Mouse (Mus musculus) midbrain, embryonic 16.5 days (tissue): ENCODE data around the gene Tmem219. TPM values are rescaled to one million over a fixed set of nuclear protein-coding genes. Genes with fewer than 3 reads are reported as not detected.

Experiments
- ATAC-seq: fragments of 200-750 bp; cut with Nextera tagmentation; 2 replicates; pipeline ENCODE4 v1.8.0; 2017; ENCODE audit warnings: moderate TSS enrichment
- H3K27ac ChIP-seq: fragments of 300-500 bp; sonication (generic); 2 replicates; pipeline ENCODE4 v1.5.1; 2014; ENCODE audit warnings: mild to moderate bottlenecking, low read length, mixed read lengths
- H3K27me3 ChIP-seq: fragments of 300-500 bp; sonication (generic); 2 replicates; pipeline ENCODE4 v1.6.1; 2014; ENCODE audit warnings: low read depth, low read length, mixed read lengths; ENCODE audit not compliant: control insufficient read depth, insufficient read depth
- H3K36me3 ChIP-seq: fragments of 300-500 bp; sonication (generic); 2 replicates; pipeline ENCODE4 v1.6.1; 2014; ENCODE audit warnings: mild to moderate bottlenecking, low read length, moderate library complexity, mixed read lengths; ENCODE audit not compliant: control insufficient read depth, insufficient read depth
- H3K4me1 ChIP-seq: fragments of 300-500 bp; sonication (generic); 2 replicates; pipeline ENCODE4 v1.6.1; 2014; ENCODE audit warnings: mild to moderate bottlenecking, low read length, mixed read lengths; ENCODE audit not compliant: control insufficient read depth, insufficient read depth
- H3K4me2 ChIP-seq: fragments of 300-500 bp; sonication (generic); 2 replicates; pipeline ENCODE4 v1.6.1; 2014; ENCODE audit warnings: mild to moderate bottlenecking, low read length, mixed read lengths
- H3K4me3 ChIP-seq: fragments of 300-500 bp; sonication (generic); 2 replicates; pipeline ENCODE4 v1.5.1; 2014; ENCODE audit warnings: low read depth, mild to moderate bottlenecking, low read length, moderate library complexity, mixed read lengths
- H3K9ac ChIP-seq: fragments of 300-500 bp; sonication (generic); 2 replicates; pipeline ENCODE4 v1.6.1; 2014; ENCODE audit warnings: low read depth, low read length, mixed read lengths
- H3K9me3 ChIP-seq: fragments of 300-500 bp; sonication (generic); replicated peaks from 2 replicates; pipeline ENCODE4 v1.6.1; 2014; ENCODE audit warnings: mild to moderate bottlenecking, low read length, mixed read lengths; ENCODE audit not compliant: control insufficient read depth, poor library complexity, severe bottlenecking
- WGBS: fragments of 180-500 bp; shearing (Covaris S2); extraction: QIAGEN DNeasy Blood & Tissue Kit; methylation state at CpG from one replicate; pipeline ENCODE4 v1.1.7; 2014; 5-methylcytosine and 5-hydroxymethylcytosine counted together
- polyA plus RNA-seq: library from polyadenylated mRNA; unstranded; fragments of >200 nt; fragmentation: Nextera tagmentation; extraction: Ambion mirVana; gene quantifications from 2 replicates; pipeline ENCODE4 v1.2.1, GENCODE M21; 2015

Gene Tmem219
- polyA plus RNA-seq, 1 experiment from 2014 or later = 34.0 TPM

GRCm38 (mm10) chr7:126847421-126848398, 75.0 kb downstream of the Tmem219 start:
- peaks cover 16% of the 10 kb centered on the region for H3K4me1 ChIP-seq
- no peaks in the 10 kb centered on the region for H3K9me3 ChIP-seq
- peak overlapping the region; percentile 84 for H3K9ac ChIP-seq
- peak overlapping the region; percentile 72 for H3K4me3 ChIP-seq
- peak overlapping the region; percentile 47 for H3K27ac ChIP-seq
- WGBS = under 1% methylated on average over 46 of the region's 74 CpGs
- peaks cover 5% of the 10 kb centered on the region; the same call in 1 of the 2 replicates for H3K27me3 ChIP-seq
- H3K4me2 ChIP-seq = peak overlapping the region; percentile 99
- peak; percentile 55 for ATAC-seq
- peaks cover 4% of the 10 kb centered on the region for H3K36me3 ChIP-seq

DNA sequence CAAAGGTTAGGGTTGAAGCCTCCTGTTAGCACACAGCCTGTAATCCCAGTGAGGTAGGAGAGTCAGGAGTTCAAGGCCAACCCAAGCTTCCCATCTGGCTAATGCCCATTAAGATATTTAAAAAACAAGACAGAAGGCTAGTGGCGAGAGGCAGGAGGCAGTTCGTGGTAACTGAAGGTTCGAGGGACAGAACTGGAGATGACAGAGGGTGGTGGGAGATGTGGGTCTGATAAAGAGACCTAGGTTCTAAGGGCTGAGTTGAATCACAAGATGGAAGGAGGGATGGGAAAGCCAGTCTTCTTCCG, 75.6 kb downstream of the Tmem219 start, which contains the start of gene Doc2a:
Gene Doc2a, plus strand, starts transcription at position 301 of the 305 bp plus-strand sequence.
- 15% methylated on average over 4 of the region's 4 CpGs for WGBS
- Histone ChIP-seq H3K4me2 (peak within 1 kb of the TSS; percentile 99), H3K27me3 (peaks cover 5% of the 10 kb centered on the region; the same call in 1 of the 2 replicates), H3K9ac (peak within 1 kb of the TSS; percentile 84), H3K9me3 (no peaks in the 10 kb centered on the region), H3K4me1 (peaks cover 16% of the 10 kb centered on the region), H3K36me3 (no peaks in the 10 kb centered on the region; the same call in 1 of the 2 replicates), H3K4me3 (peak within 1 kb of the TSS; percentile 72), H3K27ac (peak within 1 kb of the TSS; percentile 47)
- no peak for ATAC-seq

GRCm38 (mm10) chr7:126845516-126845915, 77.2 kb downstream of the Tmem219 start:
- WGBS = 63% methylated on average over 2 of the region's 2 CpGs
- H3K4me1 ChIP-seq = peaks cover 16% of the 10 kb centered on the region
- H3K9me3 ChIP-seq = no peaks in the 10 kb centered on the region
- no peaks in the 10 kb centered on the region for H3K36me3 ChIP-seq
- no peak for ATAC-seq
- H3K4me3 ChIP-seq = no peak overlapping the region
- H3K27me3 ChIP-seq = peaks cover 5% of the 10 kb centered on the region; the same call in 1 of the 2 replicates
- no peak overlapping the region for H3K4me2 ChIP-seq
- no peak overlapping the region for H3K9ac ChIP-seq
- no peak overlapping the region for H3K27ac ChIP-seq

DNA sequence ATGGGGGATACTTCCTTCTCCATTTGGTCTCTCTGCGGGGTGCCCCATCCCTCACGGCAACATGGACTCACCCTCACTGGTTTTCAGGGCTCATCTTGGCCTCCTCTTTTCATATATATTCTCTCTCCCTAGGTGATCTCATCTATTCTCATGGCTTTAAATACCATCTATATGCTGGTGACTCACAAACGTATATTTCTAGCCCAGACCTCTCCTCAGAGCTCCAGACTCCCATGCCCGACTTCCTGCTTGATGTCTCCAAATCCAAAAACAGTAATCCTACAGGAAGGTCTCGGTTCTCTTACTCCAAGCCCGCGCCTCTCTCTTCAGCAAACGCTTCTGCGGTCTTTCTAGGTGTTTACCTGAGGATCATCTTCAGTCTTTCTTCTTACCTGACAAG, 79.4 kb downstream of the Tmem219 start:
- H3K27me3 ChIP-seq = no peaks in the 10 kb centered on the region
- no peak for ATAC-seq
- no peak overlapping the region for H3K4me3 ChIP-seq
- H3K36me3 ChIP-seq = no peaks in the 10 kb centered on the region
- no peak overlapping the region for H3K4me2 ChIP-seq
- no peak overlapping the region for H3K27ac ChIP-seq
- no peak overlapping the region for H3K9ac ChIP-seq
- peaks cover 4% of the 10 kb centered on the region; the same call in 1 of the 2 replicates for H3K4me1 ChIP-seq
- WGBS = 82% methylated on average over 9 of the region's 9 CpGs
- H3K9me3 ChIP-seq = no peaks in the 10 kb centered on the region

Other genes with a start within 250 kb of the Tmem219 start
- gene Sult1a1, start 246.5 kb downstream of the Tmem219 start, polyA plus RNA-seq = 7.6 and 8.5 TPM in 2 replicates
- 113 and 120 TPM in 2 replicates for gene Bola2, start 227.5 kb downstream of the Tmem219 start, polyA plus RNA-seq
- gene Slx1b, start 227.1 kb downstream of the Tmem219 start, polyA plus RNA-seq = 16.8 and 17.3 TPM in 2 replicates
- 114 and 122 TPM in 2 replicates for gene Coro1a, start 215.1 kb downstream of the Tmem219 start, polyA plus RNA-seq
- 111 and 112 TPM in 2 replicates for gene Mapk3, start 163.3 kb downstream of the Tmem219 start, polyA plus RNA-seq
- 0.95 and 1.5 TPM in 2 replicates for gene Gdpd3, start 156.6 kb downstream of the Tmem219 start, polyA plus RNA-seq
- 162 and 191 TPM in 2 replicates for gene Ypel3, start 146.0 kb downstream of the Tmem219 start, polyA plus RNA-seq
- gene Tbx6, start 141.4 kb downstream of the Tmem219 start, polyA plus RNA-seq = 0.51 and 0.64 TPM in 2 replicates
- 155 and 182 TPM in 2 replicates for gene Ppp4c, start 130.4 kb downstream of the Tmem219 start, polyA plus RNA-seq
- 55.0 and 61.1 TPM in 2 replicates for gene Fam57b, start 125.2 kb downstream of the Tmem219 start, polyA plus RNA-seq
- not detected in 2 replicates for gene 4930451I11Rik, start 91.3 kb downstream of the Tmem219 start, polyA plus RNA-seq
- gene Doc2a, start 75.5 kb downstream of the Tmem219 start, polyA plus RNA-seq = 24.2 and 35.8 TPM in 2 replicates
- 19.8 and 20.0 TPM in 2 replicates for gene Hirip3, start 60.9 kb downstream of the Tmem219 start, polyA plus RNA-seq
- 94.6 and 98.3 TPM in 2 replicates for gene Ino80e, start 60.5 kb downstream of the Tmem219 start, polyA plus RNA-seq
- 64.8 and 66.7 TPM in 2 replicates for gene Taok2, start 38.2 kb downstream of the Tmem219 start, polyA plus RNA-seq
- 135 and 140 TPM in 2 replicates for gene Kctd13, start 6.0 kb upstream of the Tmem219 start, polyA plus RNA-seq
- 10.4 TPM in 2 replicates for gene Asphd1, start 26.7 kb upstream of the Tmem219 start, polyA plus RNA-seq
- gene Sez6l2, start 27.6 kb upstream of the Tmem219 start, polyA plus RNA-seq = 44.6 and 50.2 TPM in 2 replicates
- gene Cdipt, start 53.0 kb upstream of the Tmem219 start, polyA plus RNA-seq = 132 and 141 TPM in 2 replicates
- gene Cdiptos, start 53.2 kb upstream of the Tmem219 start, polyA plus RNA-seq = 0.69 and 0.96 TPM in 2 replicates
- 2.9 and 3.2 TPM in 2 replicates for gene Mvp, start 91.7 kb upstream of the Tmem219 start, polyA plus RNA-seq
- gene Pagr1b, start 93.6 kb upstream of the Tmem219 start, polyA plus RNA-seq = 0.50 TPM in 1 of 2 replicates, not detected in the other
- gene Pagr1a, start 94.4 kb upstream of the Tmem219 start, polyA plus RNA-seq = 33.8 and 62.5 TPM in 2 replicates
- 30.9 and 61.5 TPM in 2 replicates for gene Gm42742, start 98.2 kb upstream of the Tmem219 start, polyA plus RNA-seq
- gene Prrt2, start 98.3 kb upstream of the Tmem219 start, polyA plus RNA-seq = 40.9 and 63.3 TPM in 2 replicates
- gene Maz, start 104.1 kb upstream of the Tmem219 start, polyA plus RNA-seq = 46.7 and 51.5 TPM in 2 replicates
- gene Kif22, start 119.6 kb upstream of the Tmem219 start, polyA plus RNA-seq = 16.6 and 17.6 TPM in 2 replicates
- not detected in 2 replicates for gene Zg16, start 164.4 kb upstream of the Tmem219 start, polyA plus RNA-seq
- gene AI467606, start 168.4 kb upstream of the Tmem219 start, polyA plus RNA-seq = 1.7 and 2.5 TPM in 2 replicates
- gene Qprt, start 199.3 kb upstream of the Tmem219 start, polyA plus RNA-seq = 0.68 and 0.77 TPM in 2 replicates
- 0.05 TPM in 1 of 2 replicates, not detected in the other for gene Spn, start 214.9 kb upstream of the Tmem219 start, polyA plus RNA-seq